ENCODE assay signal across 19 mouse cellular contexts in genomic region chr8:83219392-83219791, GRCm38 (mm10). TPM values are rescaled to one million over a fixed set of nuclear protein-coding genes. Genes with fewer than 3 reads are reported as not detected.
DNase-seq lines count a peak whose midpoint lies in the region; ATAC-seq and TF ChIP-seq lines count a peak whose summit lies in the region.
"Had no signal": no experiment of that assay in that cellular context is flagged by ENCODE, and none has a peak within 500 bp of the region (broad histone marks: within the 10 kb centered on the region; RNA-seq: fewer than 3 reads in every experiment).

No protein-coding gene starts in this region.

- no peaks in the 10 kb centered on the region for H3K27me3 ChIP-seq in midbrain, postnatal 0 days (ENCODE audit: insufficient read depth, low read length)
- H3K27me3 ChIP-seq in midbrain, embryonic 15.5 days (replicated peaks), result no peaks in the 10 kb centered on the region
- H3K27me3 ChIP-seq: embryonic facial prominence, embryonic 15.5 days; midbrain, embryonic 12.5 days had no signal

- H3K9me3 ChIP-seq in midbrain, postnatal 0 days (ENCODE audit: low read length), result no peaks in the 10 kb centered on the region
- H3K9me3 ChIP-seq in midbrain, embryonic 15.5 days, result no peaks in the 10 kb centered on the region
- H3K9me3 ChIP-seq: embryonic facial prominence, embryonic 15.5 days; heart, embryonic 10.5 days; midbrain, embryonic 12.5 days had no signal

- ATAC-seq in frontal cortex, adult (ENCODE audit: low TSS enrichment), result peak; percentile 66
- ATAC-seq in midbrain, postnatal 0 days (ENCODE audit: low FRiP score), result no peak
- no peak for ATAC-seq in midbrain, embryonic 15.5 days (replicated peaks)
- ATAC-seq: forebrain, embryonic 14.5 days had no signal

- H3K27ac ChIP-seq in midbrain, postnatal 0 days (ENCODE audit: low read depth, low read length), result no peak overlapping the region
- no peak overlapping the region for H3K27ac ChIP-seq in midbrain, embryonic 15.5 days
- H3K27ac ChIP-seq: embryonic facial prominence, embryonic 15.5 days; heart, embryonic 10.5 days; midbrain, embryonic 12.5 days had no signal

- 88% methylated on average over 8 of the region's 8 CpGs for WGBS in midbrain, postnatal 0 days
- WGBS in midbrain, embryonic 15.5 days, result 89% methylated on average over 8 of the region's 8 CpGs

- H3K36me3 ChIP-seq in midbrain, postnatal 0 days (ENCODE audit: insufficient read depth, low read length), result no peaks in the 10 kb centered on the region
- H3K36me3 ChIP-seq in midbrain, embryonic 15.5 days (replicated peaks), result no peaks in the 10 kb centered on the region
- H3K36me3 ChIP-seq: embryonic facial prominence, embryonic 15.5 days; heart, embryonic 10.5 days; midbrain, embryonic 12.5 days had no signal

- H3K4me2 ChIP-seq in midbrain, postnatal 0 days (ENCODE audit: low read depth, low read length, poor library complexity, severe bottlenecking), result no peak overlapping the region
- no peak overlapping the region for H3K4me2 ChIP-seq in midbrain, embryonic 15.5 days
- H3K4me2 ChIP-seq: embryonic facial prominence, embryonic 15.5 days; midbrain, embryonic 12.5 days had no signal

- H3K9ac ChIP-seq in midbrain, postnatal 0 days (replicated peaks; ENCODE audit: low read length, poor library complexity, severe bottlenecking), result no peak overlapping the region
- H3K9ac ChIP-seq in midbrain, embryonic 15.5 days, result no peak overlapping the region
- H3K9ac ChIP-seq: embryonic facial prominence, embryonic 15.5 days; midbrain, embryonic 12.5 days had no signal

- no peak for TF ChIP-seq CTCF in midbrain, postnatal 0 days (IDR thresholded peaks at IDR 0.05)

- H3K4me3 ChIP-seq in midbrain, postnatal 0 days (ENCODE audit: low read depth, low read length), result no peak overlapping the region
- H3K4me3 ChIP-seq in midbrain, embryonic 15.5 days, result no peak overlapping the region
- H3K4me3 ChIP-seq: embryonic facial prominence, embryonic 15.5 days; heart, embryonic 10.5 days; midbrain, embryonic 12.5 days had no signal

- no peak for DNase-seq in frontal cortex, postnatal 10 days (ENCODE audit: low spot score in 2 of 2)
- peak; percentile 48 for DNase-seq in midbrain, postnatal 0 days (ENCODE audit: low spot score)
- peak; percentile 95 for DNase-seq in cerebellum, adult 9-11 months
- DNase-seq in embryo, embryonic 11 days, result no peak
- DNase-seq in right cerebral cortex, postnatal 36 days (ENCODE audit: low spot score in 2 of 2), result no peak
- DNase-seq: adrenal gland, postnatal 14 days; gastrocnemius, postnatal 10 days; kidney, adult 11 months; retina, postnatal 1 day; thymus, adult 18-20 months; thymus, postnatal 36 days had no signal

- no peaks in the 10 kb centered on the region for H3K4me1 ChIP-seq in midbrain, postnatal 0 days (ENCODE audit: insufficient read depth, low read length)
- no peaks in the 10 kb centered on the region for H3K4me1 ChIP-seq in midbrain, embryonic 15.5 days
- H3K4me1 ChIP-seq: embryonic facial prominence, embryonic 15.5 days had no signal

RNA-seq across cellular contexts. Expression of gene Gm10645, which starts 53.4 kb away (rescaled TPM):
- 2.1 and 3.3 TPM in 2 replicates for total RNA-seq in midbrain, postnatal 0 days (2014; rRNA removed)
- 7.4 and 11.1 TPM in 2 replicates for polyA plus RNA-seq in midbrain, postnatal 0 days (2015; fragmentation: Nextera tagmentation; extraction: Ambion mirVana)
- 8.0 and 8.6 TPM in 2 replicates for polyA plus RNA-seq in midbrain, embryonic 15.5 days (2015; fragmentation: Nextera tagmentation; extraction: Ambion mirVana)
- total RNA-seq: adrenal gland, postnatal 14 days; granulocyte monocyte progenitor cell, adult 5-6 weeks; liver, adult 2 months had no signal

RNA-seq across cellular contexts. Expression of gene Tbc1d9, which starts 54.2 kb away (rescaled TPM):
- 128 and 135 TPM in 2 replicates for total RNA-seq in midbrain, postnatal 0 days (2014; rRNA removed)
- polyA plus RNA-seq in midbrain, postnatal 0 days (2015; fragmentation: Nextera tagmentation; extraction: Ambion mirVana), result 16.7 and 18.6 TPM in 2 replicates
- polyA plus RNA-seq in midbrain, embryonic 15.5 days (2015; fragmentation: Nextera tagmentation; extraction: Ambion mirVana), result 18.1 and 18.9 TPM in 2 replicates

Comparison
In these comparisons a context has a peak if more than half of its experiments do, and no peak if none do; other contexts are left out.
1. DNase-seq: peak in midbrain, postnatal 0 days (single experiment) and cerebellum, adult 9-11 months (single experiment); none in frontal cortex, postnatal 10 days (0 of 2), embryo, embryonic 11 days (single experiment) and right cerebral cortex, postnatal 36 days (0 of 2).